Mouse (Mus musculus): ENCODE measurements at regions not wholly inside any gene's neighbourhood (a gene's known extent, or its start where the extent isn't known, plus 50 kb on each side); places are given as distances from the start of the nearest gene placed in this dataset.
"Not testable (repeated sequence)": the region's sequence is repeated elsewhere in the genome, so short reads cannot be mapped to it uniquely, and the experiment has no call there.

DNA sequence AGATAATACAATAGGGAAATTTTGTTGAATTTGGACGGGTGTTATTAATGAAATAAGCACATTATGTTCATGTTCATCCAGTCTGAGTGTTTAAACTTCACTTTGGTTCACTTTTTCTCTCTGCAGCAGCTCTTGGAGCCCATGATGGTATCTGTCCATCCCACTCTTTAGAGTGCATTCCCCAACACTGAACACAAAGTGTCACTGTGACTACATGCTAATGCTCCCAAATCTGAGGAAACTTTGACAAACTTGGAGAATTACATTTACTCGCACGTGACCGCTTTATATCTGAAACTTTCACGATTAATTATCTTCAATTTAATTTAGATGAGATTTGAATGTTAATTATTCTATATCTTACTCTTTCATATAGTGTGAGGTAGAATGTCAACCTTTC lies 250.8 kb downstream of the Pou4f1 start:
- no peak for DNase-seq (ENCODE audit: extremely low spot score in 1 of 2, low spot score in 2 of 2)
- intact Hi-C loops (cut with DNase I), result no loop called here

DNA sequence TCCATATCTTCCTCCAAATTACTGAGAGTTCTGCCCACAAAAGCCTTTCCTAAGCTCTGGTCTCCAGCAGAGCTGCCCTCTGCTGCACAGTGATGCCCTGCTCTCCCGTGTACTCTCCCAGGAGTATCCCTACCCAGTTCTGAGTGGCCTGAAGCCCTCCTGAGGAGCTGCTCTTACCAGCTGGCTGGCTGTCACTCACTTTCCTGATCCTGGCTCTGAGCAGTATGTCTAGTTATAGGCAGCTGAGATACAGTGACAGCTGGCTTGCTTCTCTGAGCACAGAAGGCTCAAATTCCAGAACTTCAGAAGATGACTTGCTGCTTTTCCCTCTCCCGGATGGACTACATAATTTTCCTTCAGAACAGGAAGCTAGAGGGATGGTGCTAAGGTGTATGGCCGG lies 257.1 kb downstream of the Pou4f1 start:
- peak in 1 of 2 experiments; percentile 3 for DNase-seq (ENCODE audit: extremely low spot score in 1 of 2, low spot score in 2 of 2)
- intact Hi-C loops (cut with DNase I), result no loop called here

DNA sequence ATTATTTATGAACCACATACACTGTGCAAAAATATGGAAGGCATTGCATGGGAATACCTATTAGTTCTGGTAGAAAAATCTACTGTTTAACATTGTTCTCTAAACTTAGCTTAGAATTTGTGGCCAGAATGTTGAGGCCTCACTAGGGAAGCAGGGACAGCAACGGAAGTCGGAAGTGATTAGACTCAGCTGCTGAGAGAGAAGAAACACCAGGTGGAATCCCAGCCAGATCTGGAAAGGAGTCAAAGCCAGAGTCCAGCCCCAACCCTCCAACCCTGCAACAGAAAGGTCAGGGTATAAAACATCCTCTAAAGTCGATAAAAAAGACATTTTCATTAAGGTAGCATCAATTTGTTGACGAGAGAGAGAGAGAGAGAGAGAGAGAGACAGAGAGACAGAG lies 258.9 kb downstream of the Pou4f1 start:
- intact Hi-C loops (cut with DNase I), result no loop called here
- no peak for DNase-seq (ENCODE audit: extremely low spot score in 1 of 2, low spot score in 2 of 2)

DNA sequence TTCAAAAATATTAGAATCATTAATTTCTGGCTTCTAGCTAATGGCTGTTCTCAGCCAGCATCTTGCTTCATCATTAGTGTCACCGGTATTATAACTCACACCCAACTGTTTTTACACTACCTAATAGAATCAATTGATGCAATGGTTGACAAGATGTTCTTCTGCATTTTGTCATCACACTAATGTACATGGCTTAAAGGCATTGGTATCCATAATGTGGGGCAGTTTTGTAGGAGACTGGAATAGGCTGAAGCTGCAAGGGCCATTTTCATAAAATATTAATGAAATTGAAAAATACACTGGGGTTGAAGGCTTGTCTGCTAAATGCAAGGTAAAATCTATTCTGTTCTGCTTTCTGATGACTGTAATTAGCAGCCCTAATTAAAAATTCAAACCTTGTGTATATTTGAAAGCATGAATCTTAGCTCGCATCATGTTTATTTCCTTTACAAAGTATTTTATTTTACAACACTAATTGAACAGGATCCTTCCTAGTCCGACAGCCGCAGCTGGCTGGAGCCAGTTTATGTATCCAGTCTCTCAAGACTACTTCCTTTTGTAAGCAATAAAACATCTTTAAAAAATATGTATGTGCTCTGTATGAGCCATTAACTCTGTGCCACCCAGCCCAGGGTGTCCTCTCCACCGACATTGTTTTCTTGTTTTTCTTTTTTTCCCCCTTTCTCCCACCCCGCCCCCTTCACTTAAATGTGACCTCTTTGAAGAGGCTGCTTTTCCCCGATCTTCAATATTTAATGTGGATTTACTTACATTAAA lies 259.6 kb downstream of the Pou4f1 start:
- intact Hi-C loops (cut with DNase I), result no loop called here
- no peak for DNase-seq (ENCODE audit: extremely low spot score in 1 of 2, low spot score in 2 of 2)

DNA sequence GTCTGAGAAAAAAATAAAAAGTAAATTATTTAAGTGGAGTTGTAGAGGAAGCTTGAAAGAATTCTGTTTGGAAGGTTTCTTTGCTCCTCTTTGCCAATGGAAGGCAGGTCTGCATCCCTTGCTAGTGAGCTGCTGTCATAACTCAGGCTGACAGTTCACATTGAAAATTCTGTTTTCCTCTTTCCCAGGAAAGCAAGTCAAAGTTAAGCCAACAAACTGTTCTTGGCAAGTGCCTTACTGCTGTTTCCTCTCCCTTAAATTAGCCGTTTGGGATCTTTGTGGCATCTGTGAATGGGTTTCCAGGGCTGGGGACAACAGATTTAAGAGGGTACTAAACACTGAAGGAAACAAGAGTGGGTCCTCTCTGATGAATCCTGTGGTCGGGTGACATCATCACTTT lies 261.2 kb downstream of the Pou4f1 start:
- DNase-seq (ENCODE audit: extremely low spot score in 1 of 2, low spot score in 2 of 2), result no peak
- intact Hi-C loops (cut with DNase I), result no loop called here

DNA sequence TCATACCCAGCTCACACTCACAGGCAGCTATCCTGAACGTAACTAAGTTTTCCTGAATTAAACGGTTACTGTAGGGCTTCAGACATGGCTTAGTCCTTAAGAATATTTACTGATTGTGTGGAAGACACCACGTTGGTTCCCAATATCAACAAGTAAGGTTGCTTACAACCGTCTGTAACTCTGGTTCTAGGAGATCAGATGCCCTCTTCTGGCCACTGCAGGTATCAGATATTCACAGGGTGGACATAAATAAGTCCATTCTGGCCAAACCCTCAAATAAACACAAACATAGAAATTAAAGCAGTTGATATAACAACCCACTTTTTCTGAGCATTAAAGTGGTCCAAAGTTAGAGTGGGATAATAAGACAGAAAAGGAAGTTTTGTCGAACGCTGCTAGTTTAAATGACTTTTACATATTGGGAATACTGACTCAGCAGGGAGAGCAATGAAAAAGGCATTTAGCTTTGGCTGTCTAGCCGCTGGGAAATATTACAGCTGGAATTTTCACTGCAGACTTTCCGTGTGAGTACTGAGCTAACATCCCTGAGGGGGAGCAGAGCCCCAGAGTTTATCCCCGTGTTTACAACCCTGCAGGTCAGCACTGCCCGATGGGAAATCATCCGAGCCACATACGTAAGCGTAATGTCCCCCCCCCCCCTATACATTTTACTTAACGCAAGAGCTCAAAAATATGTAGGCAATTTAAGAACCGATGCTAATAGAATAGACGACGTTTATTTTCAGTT lies 264.4 kb downstream of the Pou4f1 start:
- intact Hi-C loops (cut with DNase I), result loop anchor here (5.0 kb wide), 1 partner anchor 486 kb away; no protein-coding TSS in a partner anchor
- no peak for DNase-seq (ENCODE audit: extremely low spot score in 1 of 2, low spot score in 2 of 2)

DNA sequence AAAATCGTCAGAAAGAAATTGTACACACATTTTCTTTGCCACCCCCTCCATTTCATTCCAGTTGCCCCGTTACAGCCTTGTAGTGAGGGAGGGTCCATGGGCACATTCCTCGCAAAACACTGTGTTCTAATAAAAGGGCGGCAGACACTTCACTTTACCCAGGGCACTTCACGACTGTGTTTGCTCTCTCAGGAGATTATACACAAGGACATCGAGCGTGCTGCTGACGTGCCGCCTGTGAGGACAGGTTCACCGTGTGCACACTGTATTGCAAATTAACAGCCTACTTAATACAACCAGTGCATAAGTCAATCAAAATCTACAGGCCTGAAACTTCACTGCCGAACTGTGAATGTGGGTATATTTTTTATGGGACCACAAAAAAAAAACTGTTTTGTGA lies 274.6 kb downstream of the Pou4f1 start:
- intact Hi-C loops (cut with DNase I), result no loop called here
- DNase-seq (ENCODE audit: extremely low spot score in 1 of 2, low spot score in 2 of 2), result no peak

DNA sequence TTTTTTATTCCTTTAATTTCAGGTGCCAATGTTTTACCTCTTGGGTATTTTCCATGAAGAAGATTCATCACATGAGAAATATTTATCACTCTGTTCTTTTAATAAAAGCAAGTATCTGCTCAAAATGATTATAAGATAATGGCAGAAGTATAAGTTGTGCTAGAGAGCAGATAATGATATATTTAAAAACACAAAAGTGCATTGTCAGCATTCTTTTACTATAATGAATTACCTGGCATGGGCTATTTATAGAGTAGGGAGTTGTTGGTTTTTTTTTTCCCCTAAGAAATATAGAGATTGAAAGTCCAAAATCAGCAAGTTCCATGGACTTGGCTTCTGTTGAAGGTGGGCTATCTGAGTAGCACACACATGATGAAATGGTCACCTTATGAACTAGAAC lies 292.7 kb downstream of the Pou4f1 start:
- DNase-seq (ENCODE audit: extremely low spot score in 1 of 2, low spot score in 2 of 2), result no peak
- intact Hi-C loops (cut with DNase I), result no loop called here

DNA sequence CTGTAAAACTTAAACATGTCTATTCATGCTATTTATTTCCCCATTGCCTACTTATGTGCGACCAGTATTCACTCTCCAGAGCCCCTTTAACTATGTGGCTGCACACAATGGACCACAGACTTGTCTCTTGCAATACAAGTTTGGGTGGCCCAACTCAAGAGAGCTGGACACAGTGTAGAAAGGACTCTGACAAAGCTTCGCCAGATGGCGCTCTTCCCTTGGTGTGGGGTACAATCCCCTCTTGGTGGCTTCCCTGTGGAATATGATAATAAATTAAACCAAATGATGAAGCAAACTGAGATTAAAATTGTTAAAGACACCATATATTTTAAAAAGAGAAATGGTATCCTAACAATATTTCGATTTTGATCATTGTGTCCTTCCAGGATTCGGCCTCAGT lies 302.6 kb upstream of the Ednrb start:
- intact Hi-C loops (cut with DNase I), result no loop called here
- peak in 1 of 2 experiments; percentile 24 for DNase-seq (ENCODE audit: extremely low spot score in 1 of 2, low spot score in 2 of 2)

DNA sequence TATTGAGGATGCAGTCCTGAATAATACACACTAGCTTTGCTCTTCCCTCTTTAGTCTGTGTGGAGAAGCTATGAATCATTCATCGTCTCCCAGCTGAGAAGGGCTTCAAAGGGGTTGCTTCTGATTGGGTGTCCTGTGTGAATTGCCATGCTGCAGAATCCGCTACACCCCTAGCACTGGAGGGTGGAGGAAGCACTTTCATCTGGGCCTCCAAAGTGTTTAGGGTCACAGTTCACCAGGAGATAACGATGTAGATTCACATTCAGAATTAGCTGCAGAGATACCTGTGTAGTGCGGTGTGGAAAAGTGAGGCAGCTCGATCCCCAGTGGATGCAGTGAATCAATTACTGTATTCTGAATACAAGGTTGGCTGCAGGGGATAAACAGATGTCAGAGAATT lies 301.2 kb upstream of the Ednrb start:
- no peak for DNase-seq (ENCODE audit: extremely low spot score in 1 of 2, low spot score in 2 of 2)
- intact Hi-C loops (cut with DNase I), result no loop called here

DNA sequence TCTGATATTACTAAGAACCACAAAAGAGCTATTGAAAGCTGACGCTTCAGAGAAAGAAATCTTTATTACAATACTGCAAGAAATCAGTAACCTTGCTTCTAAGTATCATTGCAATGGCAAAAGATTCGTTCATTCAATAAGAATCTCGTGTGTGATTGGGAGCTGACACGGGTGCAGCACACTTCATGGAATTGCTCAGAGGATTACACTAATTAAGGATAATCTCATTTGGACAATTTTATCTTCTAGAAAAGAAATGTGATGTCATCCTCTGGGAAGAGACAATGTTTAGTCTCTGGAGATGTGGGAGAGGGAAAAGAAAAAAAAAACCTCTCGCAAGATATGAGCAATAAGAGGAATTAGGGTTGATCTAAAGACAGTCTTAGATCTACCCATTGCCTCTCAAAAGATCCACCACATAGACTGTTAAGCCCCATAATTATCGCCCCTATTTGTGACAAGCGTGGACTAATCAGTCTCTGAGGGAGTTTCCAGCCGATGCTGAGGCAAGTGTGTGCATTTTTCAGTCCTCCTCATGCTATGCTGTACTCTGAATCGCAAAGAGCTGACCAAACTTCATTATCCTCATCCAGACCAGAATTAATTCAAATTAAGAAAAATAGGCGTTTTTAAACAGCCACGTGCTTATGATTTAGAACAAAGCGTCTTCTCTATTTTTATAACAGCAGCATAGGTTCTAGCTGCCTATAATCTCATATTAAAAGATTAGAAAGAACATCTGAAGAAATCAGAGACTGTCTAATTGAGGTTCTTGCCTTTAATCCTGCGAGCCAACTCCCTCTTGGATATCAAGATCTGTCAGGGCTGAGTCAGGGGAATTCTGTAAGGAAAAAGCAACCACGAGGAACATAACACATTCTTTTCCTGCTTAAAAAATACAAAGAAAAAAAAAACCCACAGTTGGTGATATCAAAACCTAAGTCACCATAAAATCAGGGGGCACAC lies 271.1 kb upstream of the Ednrb start:
- intact Hi-C loops (cut with DNase I), result no loop called here
- DNase-seq (ENCODE audit: extremely low spot score in 1 of 2, low spot score in 2 of 2), result no peak

DNA sequence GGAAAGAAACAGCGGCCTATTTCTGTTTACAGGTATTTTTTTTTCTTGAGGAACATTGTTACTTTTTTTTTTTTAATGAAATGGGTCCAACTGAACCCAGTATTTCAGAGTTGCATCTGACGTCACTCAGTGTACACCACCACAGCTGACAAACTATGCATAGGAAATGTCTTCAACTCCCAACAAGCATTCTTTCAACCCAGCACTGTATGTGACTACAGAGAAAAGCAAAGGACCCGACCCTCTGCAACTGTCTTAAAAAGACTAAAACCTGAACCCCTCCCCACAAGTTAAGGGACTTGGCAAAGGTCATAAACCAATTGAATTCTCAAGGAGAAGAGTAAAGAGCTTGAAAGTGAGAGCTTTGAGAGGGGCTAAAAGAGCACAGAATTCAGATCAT lies 270.0 kb upstream of the Ednrb start:
- DNase-seq (ENCODE audit: extremely low spot score in 1 of 2, low spot score in 2 of 2), result no peak
- intact Hi-C loops (cut with DNase I), result no loop called here

DNA sequence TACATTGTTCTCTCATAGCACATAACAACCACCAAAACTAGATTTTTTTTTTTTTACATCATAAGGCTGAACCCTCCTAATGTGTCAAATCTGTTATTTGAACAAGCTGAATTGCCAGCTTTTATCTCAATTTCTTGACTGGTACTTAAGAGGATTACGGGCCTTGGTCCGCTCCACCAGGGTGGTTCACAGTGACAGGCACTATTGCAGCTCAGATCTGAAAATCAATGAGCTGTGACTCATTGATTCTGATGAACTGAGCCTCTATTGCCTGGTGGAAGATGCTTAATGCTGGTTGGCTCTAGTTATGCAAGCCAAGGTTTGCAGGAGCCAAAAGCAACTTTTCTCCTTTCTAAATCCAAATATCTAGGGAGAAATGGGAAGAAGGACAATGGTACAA lies 269.2 kb upstream of the Ednrb start:
- DNase-seq (ENCODE audit: extremely low spot score in 1 of 2, low spot score in 2 of 2), result no peak
- intact Hi-C loops (cut with DNase I), result no loop called here

DNA sequence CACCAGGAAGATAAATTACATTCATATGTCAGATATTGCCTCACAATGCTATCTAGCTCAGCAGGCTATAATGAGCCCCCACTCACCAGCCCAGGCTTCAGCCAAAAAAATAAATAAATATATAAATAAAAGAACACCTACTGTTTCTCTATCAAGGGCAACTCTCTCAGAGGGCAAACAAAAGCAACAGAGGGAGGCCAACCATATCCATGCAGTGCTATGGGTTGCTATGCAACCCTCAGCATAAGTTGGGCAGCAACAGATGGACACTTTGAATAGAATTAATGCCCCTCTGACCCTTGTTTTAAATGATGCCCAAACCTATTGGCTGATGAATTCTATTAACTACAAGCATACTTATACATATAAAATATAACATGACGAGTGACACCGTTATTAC lies 242.2 kb upstream of the Ednrb start:
- intact Hi-C loops (cut with DNase I), result no loop called here

DNA sequence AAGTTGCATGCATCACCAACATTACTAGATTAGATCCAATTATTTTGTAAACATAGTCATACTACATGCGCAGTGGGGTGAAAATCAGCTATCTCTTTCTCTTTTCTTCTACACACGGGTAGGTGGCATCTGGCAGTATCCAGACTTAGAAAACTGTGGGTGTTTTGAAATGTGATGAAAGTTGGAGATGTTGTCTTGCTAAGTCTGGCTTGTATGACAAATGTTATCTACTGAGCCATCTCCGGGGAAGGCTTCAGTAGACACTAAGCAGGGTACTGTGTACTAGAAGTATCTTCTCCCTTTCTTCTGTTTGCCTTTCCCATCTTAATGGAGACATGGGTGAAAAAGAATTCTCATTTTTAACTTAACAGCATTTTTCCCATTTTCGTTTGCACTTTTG lies 220.0 kb upstream of the Ednrb start:
- intact Hi-C loops (cut with DNase I), result not testable (repeated sequence)

More for the DNA sequence above, 242.2 kb upstream of the Ednrb start:
- no peak for DNase-seq (ENCODE audit: extremely low spot score in 1 of 2, low spot score in 2 of 2)

DNA sequence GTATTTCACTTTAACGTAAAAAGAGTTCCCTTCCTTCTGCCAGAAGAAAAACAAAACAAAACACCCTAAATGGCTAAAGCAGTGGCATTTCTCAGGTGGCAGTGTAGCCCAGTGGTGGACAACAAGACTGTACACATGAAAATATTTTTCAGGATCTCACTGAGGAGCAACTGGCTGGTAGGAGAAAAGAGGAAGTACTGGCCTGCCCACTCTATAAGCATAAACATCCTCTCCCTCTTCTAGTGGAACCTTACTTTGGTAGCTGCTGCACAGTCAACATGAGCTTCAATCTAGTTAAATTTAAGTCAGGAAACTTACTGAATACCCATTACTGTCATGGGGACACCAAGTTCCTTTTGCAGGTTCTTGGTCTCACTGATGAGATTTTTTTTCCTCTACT lies 209.5 kb upstream of the Ednrb start:
- intact Hi-C loops (cut with DNase I), result no loop called here

More for the DNA sequence above, 220.0 kb upstream of the Ednrb start:
- DNase-seq (ENCODE audit: extremely low spot score in 1 of 2, low spot score in 2 of 2), result not testable (repeated sequence)

DNA sequence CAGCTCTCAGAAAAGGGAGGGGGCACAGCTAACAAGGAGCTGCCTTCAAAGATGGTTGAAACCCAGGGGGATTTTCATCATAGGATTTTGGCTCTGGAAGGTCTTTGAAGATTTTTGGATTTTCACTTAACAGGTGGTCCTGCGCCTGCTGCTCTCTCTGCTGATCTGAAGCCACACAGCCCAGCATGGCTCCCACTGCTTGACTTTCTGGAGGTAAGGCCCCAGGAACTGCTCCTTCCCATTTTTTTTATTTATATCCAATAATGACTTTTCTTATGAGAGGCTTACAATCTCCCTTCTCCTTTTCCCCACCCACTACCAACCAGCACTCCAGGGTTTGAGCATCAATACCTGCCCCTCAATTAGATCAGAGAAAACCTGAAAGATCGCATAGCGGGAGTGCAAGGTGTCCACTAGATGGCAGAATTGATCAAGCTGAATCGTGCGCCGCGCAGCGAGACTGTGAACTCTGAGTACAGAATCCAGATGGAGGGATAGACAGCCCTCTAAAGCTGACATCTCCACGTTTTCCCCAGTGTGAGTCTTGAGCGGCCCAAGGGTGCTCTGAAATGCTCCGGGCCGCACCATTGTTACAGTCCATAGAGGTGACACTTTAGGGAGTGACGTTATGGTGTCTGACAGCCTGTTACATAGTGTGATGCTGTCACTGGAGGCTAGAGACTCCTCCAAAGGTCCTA lies 194.6 kb upstream of the Ednrb start:
- intact Hi-C loops (cut with DNase I), result loop anchor here (2.0 to 10.0 kb wide), 5 partner anchors 126 to 1086 kb away; no protein-coding TSS in a partner anchor
- DNase-seq (ENCODE audit: extremely low spot score in 1 of 2, low spot score in 2 of 2), result peak in 1 of 2 experiments; percentile 53

More for the DNA sequence above, 209.5 kb upstream of the Ednrb start:
- no peak for DNase-seq (ENCODE audit: extremely low spot score in 1 of 2, low spot score in 2 of 2)

DNA sequence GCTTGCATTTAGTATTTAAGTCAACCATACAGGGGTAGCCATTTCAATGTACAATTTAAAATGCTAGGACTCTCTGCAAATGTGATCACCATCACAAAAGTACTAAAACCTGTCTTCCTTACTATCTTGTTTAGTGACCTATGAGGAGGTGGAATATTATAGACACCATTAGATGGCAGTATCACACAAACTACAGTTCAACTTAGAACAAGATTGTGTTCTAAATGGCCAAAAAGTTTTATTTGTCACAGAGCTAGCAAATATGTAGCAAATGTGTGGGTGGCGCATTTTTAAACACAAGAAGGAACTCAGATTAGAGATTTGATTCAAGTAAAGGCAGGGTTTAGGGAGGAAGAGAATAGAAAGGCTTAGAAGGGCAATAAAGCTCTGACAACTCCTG lies 189.4 kb upstream of the Ednrb start:
- no peak for DNase-seq (ENCODE audit: extremely low spot score in 1 of 2, low spot score in 2 of 2)
- intact Hi-C loops (cut with DNase I), result loop anchor here (10.0 kb wide), 3 partner anchors 131 to 1091 kb away; no protein-coding TSS in a partner anchor

All from left cerebral cortex, postnatal 10 days (tissue).